Mouse (Mus musculus) thymus, adult 2 months (tissue): ENCODE measurements around the gene Ryr3.

Source experiments
- CTCF ChIP-seq: fragments of 200-500 bp; IDR thresholded peaks from 2 replicates; pipeline ENCODE4 v1.5.1; 2012; ENCODE audit warnings: mild to moderate bottlenecking, control low read depth, low read length, moderate library complexity, borderline replicate concordance; ENCODE audit not compliant: control insufficient read depth, poor library complexity, insufficient read depth; ENCODE audit errors: extremely low read depth
- POLR2A ChIP-seq: fragments of 200-500 bp; IDR thresholded peaks from 2 replicates; pipeline ENCODE4 v1.6.1; 2012; ENCODE audit warnings: mild to moderate bottlenecking, low read length, control low read depth, moderate library complexity; ENCODE audit not compliant: control insufficient read depth, poor library complexity, insufficient read depth; ENCODE audit errors: extremely low read depth

DNA sequence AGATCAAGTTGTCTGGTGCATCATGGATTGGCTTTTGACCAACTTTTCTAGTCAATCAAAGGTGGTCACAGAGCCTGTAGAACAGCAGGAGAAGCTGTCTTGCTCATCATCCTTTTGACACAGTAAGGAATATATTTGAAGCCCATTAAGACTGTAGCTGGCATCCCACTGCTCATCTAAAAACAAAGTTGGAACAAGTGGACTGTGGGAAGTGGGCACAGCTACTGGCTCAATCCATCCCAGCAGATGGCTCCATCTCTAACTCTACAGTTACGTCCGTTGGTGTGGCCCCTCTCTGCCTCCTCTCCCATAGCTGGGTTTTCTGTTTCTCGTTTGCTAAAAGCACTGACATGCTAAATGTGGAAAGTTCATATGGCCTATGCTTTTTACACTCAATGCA lies 400.9 kb downstream of the Ryr3 start:
- no peak for TF ChIP-seq POLR2A
- TF ChIP-seq CTCF: no peak
